Mouse (Mus musculus) ES-Bruce4 (cell line): ENCODE measurements around the gene Il1rl1. TPM values are rescaled to one million over a fixed set of nuclear protein-coding genes. Genes with fewer than 3 reads are reported as not detected.

Source experiments
- H3K27ac ChIP-seq: 2 replicates; pipeline ENCODE4 v1.5.1; 2012; ENCODE audit warnings: low read length, inconsistent platforms; ENCODE audit not compliant: insufficient read depth
- H3K27me3 ChIP-seq: 2 replicates; pipeline ENCODE4 v1.6.1; 2012; ENCODE audit warnings: mild to moderate bottlenecking, low read length, inconsistent platforms; ENCODE audit not compliant: control insufficient read depth, poor library complexity, insufficient read depth, severe bottlenecking
- H3K36me3 ChIP-seq: 2 replicates; pipeline ENCODE4 v1.6.1; 2012; ENCODE audit warnings: inconsistent platforms, mild to moderate bottlenecking, low read length, moderate library complexity; ENCODE audit not compliant: control insufficient read depth, poor library complexity, insufficient read depth, severe bottlenecking
- H3K4me1 ChIP-seq: one replicate; pipeline ENCODE4 v1.8.1; 2011; ENCODE audit warnings: low read length; ENCODE audit not compliant: control insufficient read depth, insufficient read depth
- H3K4me3 ChIP-seq: 2 replicates; pipeline ENCODE4 v1.5.1; 2011; ENCODE audit warnings: low read depth, mild to moderate bottlenecking, low read length
- H3K9ac ChIP-seq: 2 replicates; pipeline ENCODE4 v1.6.1; 2012; ENCODE audit warnings: low read depth, mild to moderate bottlenecking, inconsistent platforms; ENCODE audit not compliant: poor library complexity, severe bottlenecking
- H3K9me3 ChIP-seq: replicated peaks from 2 replicates; pipeline ENCODE4 v1.6.1; 2012; ENCODE audit warnings: mild to moderate bottlenecking, low read length, inconsistent platforms; ENCODE audit not compliant: control insufficient read depth, poor library complexity, insufficient read depth, severe bottlenecking
- CTCF ChIP-seq: IDR thresholded peaks from one replicate; pipeline ENCODE4 v1.8.1; 2011; ENCODE audit warnings: low read depth, low read length
- EP300 ChIP-seq: IDR thresholded peaks from 2 replicates; pipeline ENCODE4 v1.6.1; 2011; ENCODE audit warnings: low read depth, low read length; ENCODE audit not compliant: insufficient read depth
- POLR2A ChIP-seq: IDR thresholded peaks from one replicate; pipeline ENCODE4 v1.8.1; 2011; ENCODE audit warnings: low read length; ENCODE audit not compliant: insufficient read depth
- polyA plus RNA-seq: library from polyadenylated mRNA; stranded (reverse); fragments of >200 nt; gene quantifications from 2 replicates; pipeline ENCODE4 v1.2.4, GENCODE M21; 2011; ENCODE audit warnings: low read depth; ENCODE audit not compliant: missing spikeins, insufficient read depth, insufficient read length

Il1rl1 gene
- polyA plus RNA-seq, 1 experiment: 0.18 TPM

GRCm38 (mm10) chr1:40499708-40500107 is 70.3 kb downstream of the Il1rl1 start:
- no peak for TF ChIP-seq POLR2A
- TF ChIP-seq EP300: no peak
- no peak for TF ChIP-seq CTCF
- H3K4me3 ChIP-seq: no peak overlapping the region
- H3K4me1 ChIP-seq: no peaks in the 10 kb centered on the region
- H3K9me3 ChIP-seq: no peaks in the 10 kb centered on the region
- no peak overlapping the region for H3K9ac ChIP-seq
- no peaks in the 10 kb centered on the region for H3K36me3 ChIP-seq
- no peaks in the 10 kb centered on the region; the same call in 1 of the 2 replicates for H3K27me3 ChIP-seq
- H3K27ac ChIP-seq: no peak overlapping the region

GRCm38 (mm10) chr1:40501126-40501525 is 71.8 kb downstream of the Il1rl1 start:
- Histone ChIP-seq H3K27ac (no peak overlapping the region), H3K27me3 (no peaks in the 10 kb centered on the region), H3K36me3 (no peaks in the 10 kb centered on the region), H3K9ac (no peak overlapping the region), H3K4me3 (no peak overlapping the region), H3K9me3 (no peaks in the 10 kb centered on the region; the same call in 1 of the 2 replicates), H3K4me1 (no peaks in the 10 kb centered on the region)
- no peak for TF ChIP-seq EP300
- no peak for TF ChIP-seq CTCF
- TF ChIP-seq POLR2A: no peak

GRCm38 (mm10) chr1:40501546-40502398 is 72.4 kb downstream of the Il1rl1 start:
- Histone ChIP-seq H3K4me3 (no peak overlapping the region), H3K9ac (no peak overlapping the region), H3K9me3 (no peaks in the 10 kb centered on the region; the same call in 1 of the 2 replicates), H3K27me3 (no peaks in the 10 kb centered on the region), H3K4me1 (no peaks in the 10 kb centered on the region), H3K27ac (no peak overlapping the region), H3K36me3 (no peaks in the 10 kb centered on the region)
- TF ChIP-seq POLR2A (no peak), EP300 (no peak), CTCF (no peak)

- Histone ChIP-seq H3K9me3 (no peaks in the 10 kb centered on the region; the same call in 1 of the 2 replicates), H3K36me3 (no peaks in the 10 kb centered on the region), H3K4me1 (no peaks in the 10 kb centered on the region), H3K9ac (no peak overlapping the region), H3K27ac (no peak overlapping the region), H3K27me3 (no peaks in the 10 kb centered on the region), H3K4me3 (no peak overlapping the region)
- TF ChIP-seq POLR2A: no peak
- TF ChIP-seq EP300: no peak
- no peak for TF ChIP-seq CTCF
Measured at GRCm38 (mm10) chr1:40504548-40504947, 75.2 kb downstream of the Il1rl1 start.

Other genes with a start within 250 kb of the Il1rl1 start
- gene Il1r1, start 204.5 kb upstream of the Il1rl1 start, polyA plus RNA-seq: 0.23 and 0.49 TPM in 2 replicates
- 0.30 and 0.46 TPM in 2 replicates for gene Il1rl2, start 105.0 kb upstream of the Il1rl1 start, polyA plus RNA-seq
- not detected in 2 replicates for gene Il18r1, start 36.0 kb downstream of the Il1rl1 start, polyA plus RNA-seq
- gene Il18rap, start 85.8 kb downstream of the Il1rl1 start, polyA plus RNA-seq: not detected in 2 replicates
- gene Slc9a4, start 150.5 kb downstream of the Il1rl1 start, polyA plus RNA-seq: not detected in 2 replicates